Mouse (Mus musculus): Measurements from ENCODE around the gene Trim31. TPM values are rescaled to one million over a fixed set of nuclear protein-coding genes. Genes with fewer than 3 reads are reported as not detected.
"Not testable (repeated sequence)": the region's sequence is repeated elsewhere in the genome, so short reads cannot be mapped to it uniquely, and the experiment has no call there.

The Trim31 gene
- polyA plus RNA-seq, 1 experiment = not detected

DNA sequence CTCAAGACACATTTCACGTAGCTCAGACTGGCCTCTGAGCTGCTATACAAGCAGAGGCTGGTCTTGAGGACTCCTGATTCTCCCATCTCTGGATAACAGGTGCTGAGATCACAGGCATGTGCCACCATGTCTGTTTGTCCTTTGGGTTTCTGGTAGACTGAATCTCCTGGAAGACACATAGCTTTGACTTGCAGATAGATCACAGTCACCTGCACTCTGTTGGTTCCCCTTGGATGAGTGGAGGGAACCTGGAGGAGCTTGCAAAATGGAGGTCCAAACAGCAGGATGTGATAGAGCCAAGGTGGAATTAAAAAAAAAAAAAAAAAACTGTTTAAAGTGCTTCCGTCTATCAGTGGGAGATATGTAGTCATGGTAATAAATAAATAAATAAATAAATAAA, 29.1 kb upstream of the Trim31 start:
- TF ChIP-seq CTCF (IDR thresholded peaks at IDR 0.05; ENCODE audit: insufficient read depth, low read length) (no peak), POLR2A (IDR thresholded peaks at IDR 0.05; ENCODE audit: borderline replicate concordance, extremely low read depth, low read depth, low read length) (no peak)
- WGBS = 73% methylated on average over 2 of the region's 2 CpGs
- no peak for DNase-seq

DNA sequence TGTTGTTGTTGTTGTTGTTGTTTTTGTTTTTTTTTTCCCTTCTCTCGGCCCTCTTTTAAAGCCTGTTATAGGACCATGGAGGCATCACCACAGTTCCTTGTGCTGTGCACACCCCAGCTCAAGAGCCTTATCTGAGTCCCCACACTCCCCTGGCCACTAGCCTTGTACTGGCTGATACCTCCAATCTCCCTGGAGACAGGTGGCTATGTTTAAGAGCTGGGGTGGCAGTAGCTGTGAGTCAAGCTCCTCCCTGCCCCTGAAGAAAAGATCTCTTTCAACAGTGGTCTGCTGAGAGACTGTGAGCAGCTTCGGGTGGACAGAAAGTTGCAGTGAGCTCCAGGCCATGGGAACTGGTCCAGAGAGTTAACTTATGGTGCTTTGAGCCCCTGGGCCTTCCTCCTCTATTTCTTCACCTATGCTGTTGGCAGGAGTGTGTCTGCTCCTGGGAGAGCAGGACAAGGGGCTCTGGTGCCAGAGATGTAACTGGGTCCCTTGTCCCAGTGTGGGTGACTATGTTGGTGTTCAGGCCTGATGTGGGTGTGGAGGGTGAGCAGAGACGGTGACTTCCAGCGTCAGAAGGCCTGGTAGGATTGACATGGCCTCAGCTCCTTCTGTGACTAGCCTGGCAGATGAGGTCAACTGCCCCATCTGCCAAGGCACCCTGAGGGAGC, 28.5 kb upstream of the Trim31 start, which contains the start of gene Trim10:
Gene Trim10, plus strand, starts transcription at position 291 of the 671 bp plus-strand sequence.
- 72% methylated on average over 4 of the region's 4 CpGs for WGBS
- no peak for DNase-seq
- TF ChIP-seq CTCF (IDR thresholded peaks at IDR 0.05; ENCODE audit: insufficient read depth, low read length) (no peak), POLR2A (IDR thresholded peaks at IDR 0.05; ENCODE audit: borderline replicate concordance, extremely low read depth, low read depth, low read length) (no peak)
- H3K4me1 ChIP-seq (ENCODE audit: control insufficient read depth, insufficient read depth, low read length) = no peaks in the 10 kb centered on the region
- no peak within 1 kb of the TSS for H3K4me3 ChIP-seq (replicated peaks; ENCODE audit: extremely low read depth, low read depth, low read length)

More for the DNA sequence above, 29.1 kb upstream of the Trim31 start:
- no peaks in the 10 kb centered on the region for H3K4me1 ChIP-seq (ENCODE audit: control insufficient read depth, insufficient read depth, low read length)
- H3K4me3 ChIP-seq (replicated peaks; ENCODE audit: extremely low read depth, low read depth, low read length) = no peak overlapping the region

DNA sequence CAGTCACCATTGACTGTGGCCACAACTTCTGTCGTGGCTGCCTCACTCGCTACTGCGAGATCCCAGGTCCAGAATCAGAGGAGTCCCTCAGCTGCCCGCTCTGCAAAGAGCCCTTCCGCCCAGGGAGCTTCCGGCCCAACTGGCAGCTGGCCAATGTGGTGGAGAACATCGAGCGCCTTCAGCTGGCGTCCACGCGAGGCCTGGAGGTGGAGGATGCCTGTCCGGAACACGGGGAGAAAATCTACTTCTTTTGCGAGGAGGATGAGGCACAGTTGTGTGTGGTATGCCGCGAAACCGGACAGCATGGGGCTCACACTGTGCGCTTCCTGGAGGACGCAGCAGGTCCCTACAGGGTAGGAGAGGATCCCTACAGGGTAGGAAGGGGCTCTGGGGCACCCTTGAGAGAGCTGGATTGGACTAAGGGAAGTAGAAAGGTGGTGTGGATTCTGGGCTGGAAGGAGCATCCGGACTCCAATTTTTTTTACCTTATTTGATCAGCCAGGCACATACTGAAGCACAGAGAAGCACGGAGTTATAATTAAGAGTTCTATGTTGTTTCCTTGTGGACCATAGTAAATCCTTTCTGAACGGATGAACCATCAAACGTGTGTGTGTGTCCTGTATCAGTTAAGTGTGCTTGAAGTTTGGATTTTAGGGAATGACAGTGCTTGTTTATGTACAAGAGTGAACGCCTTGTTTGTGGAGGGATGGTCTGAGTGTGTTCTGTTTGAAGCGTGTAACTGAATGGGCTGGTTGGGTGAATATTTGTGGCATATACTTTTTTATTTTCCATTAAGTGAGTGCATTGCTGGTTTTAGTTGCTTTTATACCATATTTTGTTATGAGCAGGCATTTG, 27.7 kb upstream of the Trim31 start:
- no peaks in the 10 kb centered on the region for H3K4me1 ChIP-seq (ENCODE audit: control insufficient read depth, insufficient read depth, low read length)
- no peak overlapping the region for H3K4me3 ChIP-seq (replicated peaks; ENCODE audit: extremely low read depth, low read depth, low read length)
- TF ChIP-seq POLR2A (IDR thresholded peaks at IDR 0.05; ENCODE audit: borderline replicate concordance, extremely low read depth, low read depth, low read length) = no peak
- no peak for TF ChIP-seq CTCF (IDR thresholded peaks at IDR 0.05; ENCODE audit: insufficient read depth, low read length)
- 57% methylated on average over 25 of the region's 25 CpGs for WGBS
- no peak for DNase-seq

DNA sequence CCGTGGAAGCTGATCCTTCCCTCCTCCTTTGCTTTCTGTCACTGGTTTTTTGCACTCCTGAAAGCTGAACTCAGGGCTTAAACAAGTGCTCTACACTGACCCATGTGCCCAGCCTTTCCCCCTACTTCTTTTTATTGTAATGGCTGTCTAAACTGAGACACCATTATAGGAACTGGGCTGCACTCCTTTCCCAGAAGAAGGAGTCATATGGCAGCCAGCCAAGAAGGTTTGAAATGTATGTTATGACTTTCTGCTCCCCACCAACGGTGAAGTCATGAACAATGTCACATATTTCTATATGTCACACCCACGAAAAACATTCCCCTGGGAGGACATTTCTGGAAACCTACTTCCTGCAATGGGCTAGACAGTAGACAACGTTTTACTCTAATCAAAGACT, 23.3 kb upstream of the Trim31 start:
- TF ChIP-seq POLR2A (IDR thresholded peaks at IDR 0.05; ENCODE audit: borderline replicate concordance, extremely low read depth, low read depth, low read length) = no peak
- no peak for TF ChIP-seq CTCF (IDR thresholded peaks at IDR 0.05; ENCODE audit: insufficient read depth, low read length)
- 29% methylated on average over 4 of the region's 4 CpGs for WGBS
- H3K4me3 ChIP-seq (replicated peaks; ENCODE audit: extremely low read depth, low read depth, low read length) = no peak overlapping the region
- no peak for DNase-seq
- no peaks in the 10 kb centered on the region for H3K4me1 ChIP-seq (ENCODE audit: control insufficient read depth, insufficient read depth, low read length)

DNA sequence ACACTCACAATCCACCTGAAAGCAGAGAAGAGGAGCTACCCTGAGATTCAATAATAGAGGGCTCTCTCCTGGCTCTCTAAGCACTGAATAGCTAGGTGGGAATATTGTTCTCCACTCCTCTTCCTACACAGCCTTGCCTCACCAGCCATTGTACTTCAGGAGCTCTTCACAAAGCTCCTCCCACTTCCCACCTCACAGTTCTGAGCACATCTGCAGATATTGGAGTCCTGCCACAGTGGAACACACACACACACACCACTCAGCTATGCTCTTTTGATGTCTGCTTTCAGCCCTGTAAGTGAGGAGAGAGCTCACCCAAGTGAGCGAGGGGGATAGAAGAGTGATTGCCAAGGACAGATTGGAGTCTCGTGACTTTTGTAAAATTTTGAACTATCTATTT, 14.6 kb upstream of the Trim31 start:
- Histone ChIP-seq H3K4me3 (replicated peaks; ENCODE audit: extremely low read depth, low read depth, low read length) (no peak overlapping the region), H3K4me1 (ENCODE audit: control insufficient read depth, insufficient read depth, low read length) (no peaks in the 10 kb centered on the region)
- DNase-seq = no peak
- TF ChIP-seq CTCF (IDR thresholded peaks at IDR 0.05; ENCODE audit: insufficient read depth, low read length) = no peak
- TF ChIP-seq POLR2A (IDR thresholded peaks at IDR 0.05; ENCODE audit: borderline replicate concordance, extremely low read depth, low read depth, low read length) = no peak
- 42% methylated on average over 2 of the region's 2 CpGs for WGBS

DNA sequence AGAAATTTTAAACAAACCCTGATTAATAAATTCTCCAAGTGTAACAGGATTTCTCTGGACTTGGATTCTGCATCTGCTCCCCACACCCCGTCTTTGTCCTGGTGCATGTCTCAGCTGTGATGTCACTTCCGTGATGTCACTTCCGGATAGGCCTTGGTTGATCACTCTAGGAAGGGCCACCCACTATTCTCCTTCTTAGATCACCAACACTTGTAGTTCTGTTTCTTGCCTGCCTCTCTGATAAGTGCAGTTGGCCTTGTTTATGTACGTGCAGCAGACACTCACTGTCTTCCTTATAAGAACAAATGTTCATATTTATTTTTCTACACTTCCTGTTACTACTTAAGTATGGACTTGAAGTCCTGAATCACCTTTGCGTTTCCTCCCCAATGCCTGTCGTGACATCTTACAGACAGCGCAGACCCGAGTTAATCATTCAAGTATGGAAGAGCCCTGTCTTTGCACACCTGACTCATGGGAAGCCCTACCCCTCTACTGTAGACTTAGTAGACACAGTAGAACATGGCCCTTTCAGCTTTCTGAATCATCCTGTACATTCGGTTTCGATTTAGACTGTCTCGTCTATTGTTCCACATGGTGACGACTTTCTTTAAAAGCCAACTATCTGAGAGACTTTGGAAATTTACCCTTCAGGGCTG, 12.7 kb upstream of the Trim31 start:
- DNase-seq = no peak
- TF ChIP-seq POLR2A (IDR thresholded peaks at IDR 0.05; ENCODE audit: borderline replicate concordance, extremely low read depth, low read depth, low read length) (no peak), CTCF (IDR thresholded peaks at IDR 0.05; ENCODE audit: insufficient read depth, low read length) (no peak)
- no peak overlapping the region for H3K4me3 ChIP-seq (replicated peaks; ENCODE audit: extremely low read depth, low read depth, low read length)
- no peaks in the 10 kb centered on the region for H3K4me1 ChIP-seq (ENCODE audit: control insufficient read depth, insufficient read depth, low read length)
- WGBS = 79% methylated on average over 12 of the region's 12 CpGs

DNA sequence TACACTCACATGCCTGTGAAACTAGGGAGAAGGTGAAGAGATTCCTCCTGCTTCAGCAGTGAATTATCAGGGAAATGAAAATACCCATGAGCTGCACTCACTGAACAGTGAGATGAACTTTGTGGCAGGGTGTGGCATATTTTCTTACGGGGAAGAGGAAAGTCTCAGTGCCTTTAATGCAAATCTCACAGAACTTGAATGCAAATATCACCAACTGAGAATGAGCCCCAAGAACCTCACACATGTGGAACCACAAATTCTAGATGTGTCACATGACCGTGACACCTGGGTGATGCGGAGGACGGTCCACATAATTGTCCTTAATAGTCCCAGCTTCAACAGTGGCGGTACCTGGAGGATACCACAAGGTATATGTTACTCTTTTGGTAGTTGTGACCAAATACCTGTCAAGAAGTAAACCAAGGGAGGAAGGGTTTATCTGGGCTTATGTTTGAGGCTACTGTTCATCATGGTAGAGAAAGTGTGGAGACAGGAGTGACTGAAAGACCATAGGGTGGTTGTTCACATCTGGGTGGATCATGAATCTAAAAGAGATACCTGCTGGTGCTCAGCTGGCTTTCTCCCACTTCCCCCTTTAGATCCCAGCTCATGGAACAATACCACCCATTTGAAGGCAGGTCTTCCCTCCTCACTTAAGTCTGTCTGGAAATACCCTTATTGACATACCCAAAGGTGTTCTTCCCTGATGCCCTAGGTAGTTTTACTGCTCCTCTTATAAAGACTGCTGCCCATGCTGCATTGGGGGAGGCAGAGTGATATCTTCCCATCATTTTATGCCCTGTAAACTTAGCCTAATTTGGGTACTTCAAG, 7.6 kb upstream of the Trim31 start, which contains the start of gene Trim40:
Gene Trim40, minus strand, starts transcription at position 51 of the 831 bp plus-strand sequence.
- 79% methylated on average over 5 of the region's 5 CpGs for WGBS
- TF ChIP-seq CTCF (IDR thresholded peaks at IDR 0.05; ENCODE audit: insufficient read depth, low read length) (no peak), POLR2A (IDR thresholded peaks at IDR 0.05; ENCODE audit: borderline replicate concordance, extremely low read depth, low read depth, low read length) (no peak)
- Histone ChIP-seq H3K4me1 (ENCODE audit: control insufficient read depth, insufficient read depth, low read length) (no peaks in the 10 kb centered on the region), H3K4me3 (replicated peaks; ENCODE audit: extremely low read depth, low read depth, low read length) (no peak within 1 kb of the TSS)
- DNase-seq = no peak

DNA sequence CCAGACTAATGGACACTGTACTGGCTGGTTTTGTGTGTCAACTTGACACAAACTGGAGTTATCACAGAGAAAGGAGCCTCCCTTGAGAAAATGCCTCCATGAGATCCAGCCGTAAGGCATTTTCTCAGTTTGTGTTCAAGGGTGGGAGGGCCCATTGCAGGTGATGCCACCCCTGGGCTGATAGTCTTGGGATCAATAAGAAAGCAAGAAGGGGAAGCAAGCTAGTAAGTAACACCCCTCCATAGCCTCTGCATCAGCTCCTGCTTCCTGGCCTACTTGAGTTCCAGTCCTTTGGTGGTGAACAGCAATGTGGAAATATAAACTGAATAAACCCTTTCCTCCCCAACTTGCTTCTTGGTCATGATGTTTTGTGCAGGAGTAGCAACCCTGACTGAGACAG, 6.4 kb upstream of the Trim31 start:
- DNase-seq; H3K4me3 ChIP-seq (replicated peaks; ENCODE audit: extremely low read depth, low read depth, low read length); H3K4me1 ChIP-seq (ENCODE audit: control insufficient read depth, insufficient read depth, low read length): not testable (repeated sequence)
- WGBS = 92% methylated on average over 1 of the region's 1 CpGs

DNA sequence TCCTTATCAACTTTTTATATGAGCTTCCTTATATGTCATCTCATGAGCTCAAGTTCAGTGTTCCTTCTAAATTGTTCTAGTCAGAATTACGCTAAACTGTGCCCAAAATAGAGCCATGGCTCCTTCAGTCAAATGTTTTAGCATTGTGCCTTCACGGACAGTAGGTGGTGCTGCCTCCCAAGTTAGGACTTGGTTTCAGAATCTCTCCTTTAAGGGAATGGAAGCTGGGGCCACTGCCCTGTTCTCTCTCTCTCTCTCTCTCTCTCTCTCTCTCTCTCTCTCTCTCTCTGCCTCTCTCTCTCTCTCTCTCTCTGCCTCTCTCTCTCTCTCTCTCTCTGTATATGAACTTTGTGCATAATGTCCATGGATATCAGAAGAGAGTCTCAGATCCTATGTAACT, 5.6 kb upstream of the Trim31 start:
- Histone ChIP-seq H3K4me1 (ENCODE audit: control insufficient read depth, insufficient read depth, low read length) (no peaks in the 10 kb centered on the region), H3K4me3 (replicated peaks; ENCODE audit: extremely low read depth, low read depth, low read length) (no peak overlapping the region)
- 6% methylated on average over 2 of the region's 2 CpGs for WGBS
- DNase-seq = peak; percentile 31
- TF ChIP-seq CTCF (IDR thresholded peaks at IDR 0.05; ENCODE audit: insufficient read depth, low read length) (peak; percentile 44), POLR2A (IDR thresholded peaks at IDR 0.05; ENCODE audit: borderline replicate concordance, extremely low read depth, low read depth, low read length) (no peak)

Data from lung, adult 2 months (tissue).